Mouse (Mus musculus): ENCODE data around the gene Pla2g6. TPM values are rescaled to one million over a fixed set of nuclear protein-coding genes. Genes with fewer than 3 reads are reported as not detected.
A peak's percentile ranks its signal among the peaks of the same experiment; 100 is the strongest.

Pla2g6 gene
- total and polyA plus RNA-seq, 2 experiments from 2014 or later, result 15.2 to 28.8 TPM

- DNase-seq (ENCODE audit: low spot score) (no peak), ATAC-seq (no peak)
- H3K4me2 ChIP-seq (ENCODE audit: low read depth, low read length), result no peak overlapping the region
- no peak for TF ChIP-seq CTCF (IDR thresholded peaks at IDR 0.05; ENCODE audit: low read depth)
- 63% methylated on average over 4 of the region's 4 CpGs for WGBS
- peak overlapping the region; percentile 46; the same call in 1 of the 2 replicates for H3K27ac ChIP-seq
- H3K36me3 ChIP-seq (ENCODE audit: insufficient read depth, low read length), result no peaks in the 10 kb centered on the region
- H3K27me3 ChIP-seq (ENCODE audit: insufficient read depth, low read length), result no peaks in the 10 kb centered on the region
- no peak overlapping the region for H3K9ac ChIP-seq (replicated peaks; ENCODE audit: low read length)
- H3K4me3 ChIP-seq (ENCODE audit: low read length), result no peak overlapping the region
- H3K4me1 ChIP-seq (ENCODE audit: insufficient read depth, low read length), result peaks cover 17% of the 10 kb centered on the region
- no peaks in the 10 kb centered on the region for H3K9me3 ChIP-seq (ENCODE audit: low read length)
These were observed 4.4 kb downstream of the Pla2g6 start for GRCm38 (mm10) chr15:79323791-79324155.

- Histone ChIP-seq H3K4me1 (ENCODE audit: insufficient read depth, low read length) (peaks cover 17% of the 10 kb centered on the region), H3K9ac (replicated peaks; ENCODE audit: low read length) (no peak overlapping the region), H3K27me3 (ENCODE audit: insufficient read depth, low read length) (no peaks in the 10 kb centered on the region), H3K4me3 (ENCODE audit: low read length) (no peak overlapping the region), H3K4me2 (ENCODE audit: low read depth, low read length) (no peak overlapping the region), H3K9me3 (ENCODE audit: low read length) (no peaks in the 10 kb centered on the region), H3K27ac (peak overlapping the region; percentile 46; the same call in 1 of the 2 replicates), H3K36me3 (ENCODE audit: insufficient read depth, low read length) (no peaks in the 10 kb centered on the region)
- WGBS, result 75% methylated on average over 6 of the region's 6 CpGs
- ATAC-seq (no peak), DNase-seq (ENCODE audit: low spot score) (peak; percentile 10)
- no peak for TF ChIP-seq CTCF (IDR thresholded peaks at IDR 0.05; ENCODE audit: low read depth)
These were observed 5.0 kb downstream of the Pla2g6 start for GRCm38 (mm10) chr15:79322991-79323790.

GRCm38 (mm10) chr15:79322281-79322990, 5.8 kb downstream of the Pla2g6 start:
- no peak overlapping the region for H3K9ac ChIP-seq (replicated peaks; ENCODE audit: low read length)
- no peak for TF ChIP-seq CTCF (IDR thresholded peaks at IDR 0.05; ENCODE audit: low read depth)

GRCm38 (mm10) chr15:79321733-79322190, 6.4 kb downstream of the Pla2g6 start:
- 86% methylated on average over 5 of the region's 5 CpGs for WGBS
- Histone ChIP-seq H3K27me3 (ENCODE audit: insufficient read depth, low read length) (no peaks in the 10 kb centered on the region), H3K36me3 (ENCODE audit: insufficient read depth, low read length) (no peaks in the 10 kb centered on the region), H3K4me1 (ENCODE audit: insufficient read depth, low read length) (0 out of 2 replicates have a peak, but pooled peaks cover 10% of the 10 kb centered on the region), H3K9ac (replicated peaks; ENCODE audit: low read length) (no peak overlapping the region), H3K4me2 (ENCODE audit: low read depth, low read length) (no peak overlapping the region), H3K9me3 (ENCODE audit: low read length) (no peaks in the 10 kb centered on the region), H3K4me3 (ENCODE audit: low read length) (no peak overlapping the region), H3K27ac (no peak overlapping the region)
- ATAC-seq (no peak), DNase-seq (ENCODE audit: low spot score) (no peak)
- no peak for TF ChIP-seq CTCF (IDR thresholded peaks at IDR 0.05; ENCODE audit: low read depth)

More at GRCm38 (mm10) chr15:79322281-79322990, 5.8 kb downstream of the Pla2g6 start:
- no peak overlapping the region for H3K4me3 ChIP-seq (ENCODE audit: low read length)
- no peak for ATAC-seq
- WGBS, result 75% methylated on average over 11 of the region's 11 CpGs
- no peak overlapping the region for H3K27ac ChIP-seq
- no peaks in the 10 kb centered on the region for H3K9me3 ChIP-seq (ENCODE audit: low read length)
- no peaks in the 10 kb centered on the region for H3K36me3 ChIP-seq (ENCODE audit: insufficient read depth, low read length)
- no peak for DNase-seq (ENCODE audit: low spot score)
- peaks cover 17% of the 10 kb centered on the region for H3K4me1 ChIP-seq (ENCODE audit: insufficient read depth, low read length)
- H3K27me3 ChIP-seq (ENCODE audit: insufficient read depth, low read length), result no peaks in the 10 kb centered on the region
- H3K4me2 ChIP-seq (ENCODE audit: low read depth, low read length), result no peak overlapping the region

GRCm38 (mm10) chr15:79313848-79314369, 14.3 kb downstream of the Pla2g6 start:
- Histone ChIP-seq H3K27me3 (ENCODE audit: insufficient read depth, low read length) (no peaks in the 10 kb centered on the region), H3K4me1 (ENCODE audit: insufficient read depth, low read length) (no peaks in the 10 kb centered on the region), H3K4me3 (ENCODE audit: low read length) (no peak overlapping the region), H3K27ac (no peak overlapping the region), H3K4me2 (ENCODE audit: low read depth, low read length) (no peak overlapping the region), H3K36me3 (ENCODE audit: insufficient read depth, low read length) (no peaks in the 10 kb centered on the region), H3K9ac (replicated peaks; ENCODE audit: low read length) (no peak overlapping the region), H3K9me3 (ENCODE audit: low read length) (no peaks in the 10 kb centered on the region)
- 62% methylated on average over 8 of the region's 8 CpGs for whole genome bisulfite sequencing
- ATAC-seq, result peak; percentile 74; the same call in 1 of the 2 replicates
- TF ChIP-seq CTCF (IDR thresholded peaks at IDR 0.05; ENCODE audit: low read depth), result no peak
- no peak for DNase-seq (ENCODE audit: low spot score)

- Histone ChIP-seq H3K4me3 (ENCODE audit: low read length) (no peak overlapping the region), H3K36me3 (ENCODE audit: insufficient read depth, low read length) (no peaks in the 10 kb centered on the region), H3K9me3 (ENCODE audit: low read length) (no peaks in the 10 kb centered on the region), H3K9ac (replicated peaks; ENCODE audit: low read length) (no peak overlapping the region), H3K4me2 (ENCODE audit: low read depth, low read length) (no peak overlapping the region), H3K27me3 (ENCODE audit: insufficient read depth, low read length) (no peaks in the 10 kb centered on the region), H3K4me1 (ENCODE audit: insufficient read depth, low read length) (no peaks in the 10 kb centered on the region), H3K27ac (no peak overlapping the region)
- whole genome bisulfite sequencing, result 70% methylated on average over 4 of the region's 4 CpGs
- no peak for DNase-seq (ENCODE audit: low spot score)
- ATAC-seq, result no peak
- TF ChIP-seq CTCF (IDR thresholded peaks at IDR 0.05; ENCODE audit: low read depth), result no peak
These were observed 20.3 kb downstream of the Pla2g6 start for GRCm38 (mm10) chr15:79307861-79308260.

Data from hindbrain, postnatal 0 days (tissue).